Mouse (Mus musculus) left cerebral cortex, adult 18-20 months (tissue): Measurements from ENCODE around the gene Cpn1. TPM values are rescaled to one million over a fixed set of nuclear protein-coding genes. Genes with fewer than 3 reads are reported as not detected.

ENCODE experiments used
- DNase-seq, 2 experiments: peaks; one replicate each; pipeline ENCODE4 v3.0.0; 2021 to 2022; ENCODE audit warnings: low spot score in 2 of 2, mixed read lengths in 1 of 2
- total RNA-seq, 2 experiments: library from RNA; stranded (reverse); gene quantifications; 2 replicates each; pipeline ENCODE4 v1.2.3; 2021

The Cpn1 gene
- total RNA-seq, 2 experiments from 2014 or later: 0.19 to 0.40 TPM

DNA sequence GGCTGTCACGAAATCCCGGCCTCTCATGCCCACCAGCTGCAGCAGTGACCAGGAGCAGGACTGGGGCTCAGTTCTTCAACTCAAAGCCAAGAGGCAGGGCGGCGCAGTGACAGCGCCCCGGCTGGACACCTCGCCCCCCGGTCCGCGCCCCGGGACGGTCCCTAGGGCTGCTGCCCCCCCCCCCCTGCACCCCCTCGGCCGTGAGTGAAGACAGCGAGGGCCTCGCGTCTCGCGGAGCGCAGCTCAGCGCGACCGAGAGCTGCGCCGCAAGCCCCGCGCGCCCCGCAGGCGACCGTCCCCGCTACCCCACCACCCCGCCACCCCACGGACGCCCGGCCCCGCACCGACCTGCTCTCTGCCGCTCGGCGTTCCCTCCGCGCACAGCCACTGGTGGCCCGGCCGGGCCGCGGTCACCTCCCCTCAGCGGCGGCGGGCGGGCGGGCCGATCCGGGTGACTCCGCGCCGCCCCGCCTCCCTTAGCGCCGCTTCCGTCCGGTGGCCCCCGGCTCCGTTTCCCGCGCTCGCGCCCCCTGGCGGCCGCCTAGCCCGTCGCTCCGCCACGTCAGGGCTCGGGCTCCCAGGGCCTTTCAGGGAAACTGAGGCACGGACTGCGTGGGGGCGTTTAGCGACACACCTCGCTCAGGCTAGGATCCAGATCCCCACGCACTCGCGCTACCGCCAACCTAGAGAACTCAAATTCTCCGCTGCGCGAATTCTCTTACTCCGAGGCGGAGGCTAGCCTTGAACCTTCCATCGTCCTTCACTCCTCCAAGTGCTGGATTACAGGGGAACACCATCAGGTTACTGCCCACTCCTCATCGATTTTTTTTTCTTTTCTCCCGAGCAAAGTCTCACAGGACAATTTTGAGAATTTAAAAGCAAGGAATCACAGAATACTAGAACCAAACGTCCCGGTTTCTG, 46.3 kb downstream of the Cpn1 start, which contains the start of gene Dnmbp:
Gene Dnmbp (minus strand): TSS at position 423 of the 921 bp plus-strand sequence.
- DNase-seq: peak; percentile 84 to 87

- no peak for DNase-seq
Observed at GRCm38 (mm10) chr19:43939171-43939768, 47.1 kb downstream of the Cpn1 start.

- DNase-seq: no peak
Observed at GRCm38 (mm10) chr19:43938355-43938754, 48.0 kb downstream of the Cpn1 start.

- no peak for DNase-seq
Observed at GRCm38 (mm10) chr19:43930926-43931325, 55.4 kb downstream of the Cpn1 start.

DNA sequence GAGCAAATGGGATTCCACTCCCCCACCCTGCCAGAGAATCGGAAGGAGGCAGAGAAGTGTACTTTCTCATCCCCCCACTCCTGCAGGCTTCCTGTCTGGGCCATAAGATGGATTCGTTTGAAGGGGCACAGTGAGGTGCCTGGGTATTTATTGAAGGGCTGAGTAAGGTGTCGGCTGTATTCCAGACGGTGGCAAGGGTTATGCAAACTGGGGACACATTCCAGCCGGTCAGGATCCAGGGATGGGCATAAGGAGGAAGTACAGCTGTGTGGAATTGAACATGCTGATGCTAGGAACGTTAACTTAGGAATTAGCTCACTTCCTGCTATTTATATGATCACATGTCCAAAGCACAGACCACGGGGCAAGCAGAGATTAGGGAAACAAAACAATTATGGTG, 56.0 kb downstream of the Cpn1 start:
- no peak for DNase-seq

- DNase-seq: no peak
Observed at GRCm38 (mm10) chr19:43929869-43930268, 56.5 kb downstream of the Cpn1 start.

- DNase-seq: no peak
Observed at GRCm38 (mm10) chr19:43927967-43928366, 58.4 kb downstream of the Cpn1 start.

GRCm38 (mm10) chr19:43927057-43927456, 59.3 kb downstream of the Cpn1 start:
- peak; percentile 52 to 69 for DNase-seq

GRCm38 (mm10) chr19:43926141-43926987, 60.0 kb downstream of the Cpn1 start:
- no peak for DNase-seq

DNA sequence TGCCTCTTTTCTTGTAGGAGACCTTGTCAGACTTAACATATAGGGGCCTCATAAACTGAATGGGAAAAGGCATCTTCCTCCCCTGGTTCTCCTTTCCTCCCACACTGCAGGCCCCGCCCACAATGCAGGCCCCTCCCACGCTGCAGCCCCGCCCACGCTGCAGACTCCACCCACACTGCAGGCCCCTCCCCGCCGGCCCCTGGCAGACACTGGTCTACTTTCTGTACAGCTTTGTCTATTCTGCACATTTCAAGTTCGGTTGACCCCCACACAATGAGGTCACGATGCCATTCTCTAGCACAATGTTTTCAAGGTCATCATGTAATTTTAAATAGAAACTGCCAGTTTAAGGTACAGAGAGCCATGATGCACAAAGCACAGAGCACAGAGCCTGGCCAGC, 62.0 kb downstream of the Cpn1 start:
- no peak for DNase-seq

GRCm38 (mm10) chr19:43922963-43923362, 63.4 kb downstream of the Cpn1 start:
- no peak for DNase-seq

- DNase-seq: no peak
Observed at GRCm38 (mm10) chr19:43921410-43921809, 64.9 kb downstream of the Cpn1 start.

DNA sequence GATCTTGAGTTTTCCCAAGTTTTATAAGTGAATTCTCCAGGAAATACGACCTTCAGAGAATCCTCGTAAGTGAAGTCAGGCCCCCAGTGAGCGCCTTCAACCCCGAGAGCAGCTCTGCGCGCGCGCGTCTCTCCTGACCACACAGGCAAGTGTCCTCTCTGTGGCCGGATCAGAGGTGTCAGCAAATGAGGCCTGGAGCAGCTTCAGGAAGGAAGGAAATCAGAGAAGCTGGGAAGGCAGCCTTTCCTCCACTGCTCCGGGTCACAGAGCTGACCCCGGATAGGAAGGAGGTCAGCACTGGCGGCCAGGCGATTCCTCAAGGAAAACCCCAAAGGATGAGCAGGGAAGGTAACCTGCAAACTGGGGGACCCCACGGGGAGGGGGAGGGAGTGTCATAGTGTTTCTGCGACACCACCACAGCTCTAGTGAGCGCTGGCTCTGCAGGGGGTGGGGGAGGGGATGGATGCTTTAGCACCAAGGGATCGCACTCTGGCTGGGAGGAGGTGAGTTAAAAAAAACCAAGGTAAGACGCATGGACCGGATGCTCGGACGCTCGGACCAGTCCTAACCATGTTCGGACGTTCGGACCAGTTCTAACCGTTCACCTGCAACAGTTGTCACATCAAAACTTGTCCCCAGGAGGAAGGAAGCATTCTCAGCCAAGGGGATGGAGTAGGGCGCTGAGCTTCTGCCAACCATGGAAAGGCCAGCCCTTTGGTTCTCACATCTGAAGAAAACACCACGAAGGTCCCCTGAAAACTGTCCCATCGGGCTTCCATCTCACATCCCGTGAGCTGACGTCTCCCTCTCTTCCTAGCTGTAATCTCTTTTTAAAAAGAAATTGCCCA, 65.7 kb downstream of the Cpn1 start:
- DNase-seq: no peak

GRCm38 (mm10) chr19:43919841-43920240, 66.5 kb downstream of the Cpn1 start:
- no peak for DNase-seq

GRCm38 (mm10) chr19:43918834-43919233, 67.5 kb downstream of the Cpn1 start:
- DNase-seq: no peak

- DNase-seq: no peak
Observed at GRCm38 (mm10) chr19:43917763-43918162, 68.6 kb downstream of the Cpn1 start.

DNA sequence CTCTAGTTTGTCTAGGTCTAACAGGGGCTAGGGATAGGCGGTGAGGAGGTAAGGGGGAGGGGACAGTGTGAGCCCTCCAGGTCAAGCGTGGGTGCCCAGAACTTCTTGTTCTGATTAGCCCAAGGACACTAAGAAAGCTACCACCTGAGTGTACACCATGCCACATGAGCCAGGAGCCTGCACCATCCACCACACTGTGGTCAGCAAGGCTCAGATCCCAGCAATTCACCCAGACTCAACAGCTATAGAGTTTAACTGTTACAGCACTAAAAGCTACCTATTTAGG, 69.0 kb downstream of the Cpn1 start:
- no peak for DNase-seq

- no peak for DNase-seq
Observed at GRCm38 (mm10) chr19:43916586-43917405, 69.6 kb downstream of the Cpn1 start.

GRCm38 (mm10) chr19:43915431-43915830, 70.9 kb downstream of the Cpn1 start:
- no peak for DNase-seq

DNA sequence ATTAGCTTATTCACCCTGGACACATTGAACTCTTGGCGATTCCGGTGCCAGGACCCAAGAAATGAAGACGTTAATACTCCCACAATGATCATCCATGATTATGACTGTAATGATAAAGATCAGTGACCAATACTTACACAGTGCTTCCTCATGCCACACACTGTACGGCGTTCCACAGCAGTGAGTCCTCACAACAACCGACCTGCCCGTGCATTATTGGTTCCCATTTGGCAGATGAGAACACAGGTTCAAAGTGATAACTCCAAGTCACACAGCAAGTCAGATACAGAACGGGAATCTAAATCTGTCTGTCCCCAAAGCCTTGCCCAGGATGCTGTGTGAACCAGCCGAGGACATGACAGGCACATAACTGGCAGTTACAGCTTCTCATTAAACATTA, 71.4 kb downstream of the Cpn1 start:
- DNase-seq: no peak
